In genomic region chr12:99561333-99561766, GRCm38 (mm10) we compare ENCODE assay signal across 8 mouse cellular contexts. TPM values are rescaled to one million over a fixed set of nuclear protein-coding genes. Genes with fewer than 3 reads are reported as not detected.
DNase-seq lines count a peak whose midpoint lies in the region; ATAC-seq lines count a peak whose summit lies in the region.

No protein-coding gene starts in this region.

- H3K9ac ChIP-seq in forebrain, embryonic 16.5 days (replicated peaks; ENCODE audit: low read depth, low read length) = peak overlapping the region; percentile 68; the same call in 1 of the 2 replicates
- H3K9ac ChIP-seq in limb, embryonic 15.5 days = no peak overlapping the region

- peaks cover 21% of the 10 kb centered on the region for H3K4me1 ChIP-seq in forebrain, embryonic 16.5 days (replicated peaks; ENCODE audit: control insufficient read depth, insufficient read depth, low read length)
- H3K4me1 ChIP-seq in limb, embryonic 15.5 days = peaks cover 25% of the 10 kb centered on the region

- DNase-seq in heart, adult 11 months = peak; percentile 92
- DNase-seq in heart, postnatal 25 days (ENCODE audit: low spot score) = no peak
- DNase-seq in MEL-GATA-1-ER (ENCODE audit: extremely low read depth, low read depth) = peak; percentile 54
- no peak for DNase-seq in layer of hippocampus, postnatal 25 days (ENCODE audit: extremely low spot score in 1 of 2, low spot score in 1 of 2)
- no peak for DNase-seq in layer of hippocampus, adult 18-20 months (ENCODE audit: low spot score in 2 of 2)

- peak overlapping the region; percentile 70 for H3K4me2 ChIP-seq in forebrain, embryonic 16.5 days (ENCODE audit: low read length)
- H3K4me2 ChIP-seq in limb, embryonic 15.5 days = peak overlapping the region; percentile 83

- 24% methylated on average over 3 of the region's 3 CpGs for WGBS in forebrain, embryonic 16.5 days
- WGBS in limb, embryonic 15.5 days = 20% methylated on average over 3 of the region's 3 CpGs

- H3K4me3 ChIP-seq in forebrain, embryonic 16.5 days (replicated peaks; ENCODE audit: low read length) = peak overlapping the region; percentile 78
- peak overlapping the region; percentile 85 for H3K4me3 ChIP-seq in limb, embryonic 15.5 days

- no peaks in the 10 kb centered on the region for H3K27me3 ChIP-seq in forebrain, embryonic 16.5 days (replicated peaks; ENCODE audit: control insufficient read depth, insufficient read depth, low read length)
- no peaks in the 10 kb centered on the region for H3K27me3 ChIP-seq in limb, embryonic 15.5 days

- no peak for ATAC-seq in forebrain, embryonic 16.5 days
- no peak for ATAC-seq in limb, embryonic 15.5 days (ENCODE audit: insufficient number of reproducible peaks, low FRiP score, low TSS enrichment, low read depth)
- peak; percentile 56 for ATAC-seq in neutrophil, adult 5-6 weeks (ENCODE audit: extremely low read depth, insufficient number of reproducible peaks, low FRiP score, poor library complexity, severe bottlenecking)

- H3K36me3 ChIP-seq in forebrain, embryonic 16.5 days (ENCODE audit: control insufficient read depth, insufficient read depth) = no peaks in the 10 kb centered on the region
- no peaks in the 10 kb centered on the region for H3K36me3 ChIP-seq in limb, embryonic 15.5 days

- H3K27ac ChIP-seq in forebrain, embryonic 16.5 days (ENCODE audit: low read length) = peak overlapping the region; percentile 17; the same call in 1 of the 2 replicates
- peak overlapping the region; percentile 89 for H3K27ac ChIP-seq in limb, embryonic 15.5 days

- no peaks in the 10 kb centered on the region for H3K9me3 ChIP-seq in forebrain, embryonic 16.5 days (ENCODE audit: control insufficient read depth, low read length)
- no peaks in the 10 kb centered on the region for H3K9me3 ChIP-seq in limb, embryonic 15.5 days

- intact Hi-C loops in heart, postnatal 25 days (cut with DNase I) = loop anchor here (5.0 kb wide), 2 partner anchors 169 to 219 kb away; no protein-coding TSS in a partner anchor

RNA-seq across cellular contexts. Expression of gene Foxn3, which starts 2.0 kb away (rescaled TPM):
- total RNA-seq in heart, postnatal 25 days (2021) = 100 to 1,000 TPM; 115 to 120 TPM
- polyA plus RNA-seq in forebrain, embryonic 16.5 days (2015; fragmentation: Nextera tagmentation; extraction: Ambion mirVana) = 71.0 and 78.0 TPM in 2 replicates
- polyA plus RNA-seq in limb, embryonic 15.5 days (2015; fragmentation: Nextera tagmentation; extraction: Ambion mirVana) = 101 and 110 TPM in 2 replicates
- 84.3 and 92.8 TPM in 2 replicates for total RNA-seq in neutrophil, adult 5-6 weeks (2017)
- total RNA-seq in layer of hippocampus, postnatal 25 days (2021) = 10 to 100 TPM; 50.0 to 56.6 TPM
- total RNA-seq in layer of hippocampus, adult 18-20 months (2021) = 10 to 100 TPM; 51.4 to 54.4 TPM

Comparison
In these comparisons a context has a peak if more than half of its experiments do, and no peak if none do; other contexts are left out.
1. DNase-seq: peak in heart, adult 11 months (single experiment) and MEL-GATA-1-ER (single experiment); none in heart, postnatal 25 days (single experiment), layer of hippocampus, postnatal 25 days (0 of 2) and layer of hippocampus, adult 18-20 months (0 of 2).